Mouse (Mus musculus) cerebellum, adult 2 months (tissue): Measurements from ENCODE around the gene Azin2. TPM values are rescaled to one million over a fixed set of nuclear protein-coding genes. Genes with fewer than 3 reads are reported as not detected.

Experiments used
- DNase-seq, 2 experiments: peaks; one replicate each; pipeline ENCODE4 v3.0.0; 2021
- H3K27ac ChIP-seq: fragments of 200-500 bp; 2 replicates; pipeline ENCODE4 v1.5.1; 2012; ENCODE audit warnings: low read length, control low read depth, inconsistent platforms; ENCODE audit not compliant: insufficient read depth
- H3K27me3 ChIP-seq: fragments of 200-500 bp; 2 replicates; pipeline ENCODE4 v1.6.1; 2012; ENCODE audit warnings: inconsistent platforms, mild to moderate bottlenecking, low read length, moderate library complexity; ENCODE audit not compliant: control insufficient read depth, insufficient read depth
- H3K4me1 ChIP-seq: fragments of 200-500 bp; 2 replicates; pipeline ENCODE4 v1.6.1; 2011; ENCODE audit warnings: low read length; ENCODE audit not compliant: control insufficient read depth, insufficient read depth
- H3K4me3 ChIP-seq: fragments of 200-500 bp; replicated peaks from 2 replicates; pipeline ENCODE3; 2011; ENCODE audit warnings: mild to moderate bottlenecking, low read depth, low read length, control low read depth; ENCODE audit not compliant: insufficient read depth
- CTCF ChIP-seq: fragments of 200-500 bp; IDR thresholded peaks from 2 replicates; pipeline ENCODE4 v1.5.1; 2011; ENCODE audit warnings: low read depth, mild to moderate bottlenecking, control low read depth, low read length, moderate library complexity, borderline replicate concordance; ENCODE audit not compliant: insufficient read depth
- POLR2A ChIP-seq: fragments of 200-500 bp; IDR thresholded peaks from 2 replicates; pipeline ENCODE4 v1.6.1; 2011; ENCODE audit warnings: low read length, control low read depth, borderline replicate concordance; ENCODE audit not compliant: insufficient read depth
- WGBS: fragments of 180-500 bp; shearing (Covaris S2); methylation state at CpG from one replicate; pipeline ENCODE4 v1.1.7; 2018; 5-methylcytosine and 5-hydroxymethylcytosine counted together
- polyA plus RNA-seq: library from polyadenylated mRNA; depleted of rRNA; stranded (reverse); fragments of >200 nt; gene quantifications from 2 replicates; pipeline ENCODE4 v1.2.3, GENCODE M21; 2012

Azin2 gene
- polyA plus RNA-seq, 1 experiment, result 64.6 TPM

- no peak for DNase-seq
- TF ChIP-seq CTCF, result no peak
- no peak for TF ChIP-seq POLR2A
- WGBS, result 62% methylated on average over 2 of the region's 2 CpGs
Measured at GRCm38 (mm10) chr4:128983656-128984055, 21.4 kb upstream of the Azin2 start.

GRCm38 (mm10) chr4:128983151-128983550, 20.9 kb upstream of the Azin2 start:
- 45% methylated on average over 2 of the region's 2 CpGs for WGBS
- Histone ChIP-seq H3K4me1 (no peaks in the 10 kb centered on the region), H3K27ac (no peak overlapping the region), H3K27me3 (no peaks in the 10 kb centered on the region), H3K4me3 (no peak overlapping the region)
- DNase-seq, result no peak
- TF ChIP-seq POLR2A (no peak), CTCF (no peak)

More at GRCm38 (mm10) chr4:128983656-128984055, 21.4 kb upstream of the Azin2 start:
- no peaks in the 10 kb centered on the region for H3K4me1 ChIP-seq
- H3K27ac ChIP-seq, result no peak overlapping the region
- no peaks in the 10 kb centered on the region for H3K27me3 ChIP-seq
- no peak overlapping the region for H3K4me3 ChIP-seq

- WGBS, result 80% methylated on average over 11 of the region's 11 CpGs
- no peak for DNase-seq
- Histone ChIP-seq H3K27me3 (no peaks in the 10 kb centered on the region), H3K4me1 (no peaks in the 10 kb centered on the region), H3K4me3 (no peak overlapping the region), H3K27ac (no peak overlapping the region)
- TF ChIP-seq POLR2A (no peak), CTCF (no peak)
Measured at GRCm38 (mm10) chr4:128981833-128982180, 19.6 kb upstream of the Azin2 start.

GRCm38 (mm10) chr4:128980890-128981832, 18.9 kb upstream of the Azin2 start:
- Histone ChIP-seq H3K27ac (no peak overlapping the region), H3K27me3 (no peaks in the 10 kb centered on the region), H3K4me3 (no peak overlapping the region), H3K4me1 (no peaks in the 10 kb centered on the region)
- whole genome bisulfite sequencing, result 83% methylated on average over 12 of the region's 12 CpGs
- TF ChIP-seq POLR2A, result no peak
- no peak for TF ChIP-seq CTCF
- no peak for DNase-seq

GRCm38 (mm10) chr4:128978634-128979033, 16.4 kb upstream of the Azin2 start:
- TF ChIP-seq POLR2A (no peak), CTCF (no peak)
- H3K27me3 ChIP-seq, result no peaks in the 10 kb centered on the region
- H3K27ac ChIP-seq, result no peak overlapping the region
- 74% methylated on average over 1 of the region's 1 CpGs for WGBS
- DNase-seq, result no peak
- no peaks in the 10 kb centered on the region for H3K4me1 ChIP-seq
- no peak overlapping the region for H3K4me3 ChIP-seq

- no peaks in the 10 kb centered on the region for H3K27me3 ChIP-seq
- no peak overlapping the region for H3K4me3 ChIP-seq
- H3K27ac ChIP-seq, result no peak overlapping the region
- no peaks in the 10 kb centered on the region for H3K4me1 ChIP-seq
- DNase-seq, result no peak
- no peak for TF ChIP-seq CTCF
- TF ChIP-seq POLR2A, result no peak
- WGBS, result 70% methylated on average over 3 of the region's 3 CpGs
Measured at GRCm38 (mm10) chr4:128977217-128977616, 15.0 kb upstream of the Azin2 start.

GRCm38 (mm10) chr4:128976577-128976976, 14.3 kb upstream of the Azin2 start:
- TF ChIP-seq POLR2A, result no peak
- no peak for TF ChIP-seq CTCF
- Histone ChIP-seq H3K4me3 (no peak overlapping the region), H3K4me1 (no peaks in the 10 kb centered on the region), H3K27me3 (no peaks in the 10 kb centered on the region), H3K27ac (no peak overlapping the region)
- 95% methylated on average over 4 of the region's 4 CpGs for WGBS
- no peak for DNase-seq

GRCm38 (mm10) chr4:128974677-128975076, 12.4 kb upstream of the Azin2 start:
- Histone ChIP-seq H3K27me3 (no peaks in the 10 kb centered on the region), H3K4me1 (no peaks in the 10 kb centered on the region), H3K4me3 (no peak overlapping the region), H3K27ac (no peak overlapping the region)
- no peak for DNase-seq
- WGBS, result 90% methylated on average over 8 of the region's 8 CpGs
- TF ChIP-seq CTCF (no peak), POLR2A (no peak)
